Mouse (Mus musculus) layer of hippocampus, adult 18-20 months (tissue): Measurements from ENCODE around the gene Ptpn7. TPM values are rescaled to one million over a fixed set of nuclear protein-coding genes. Genes with fewer than 3 reads are reported as not detected.
"Not testable (repeated sequence)": the region's sequence is repeated elsewhere in the genome, so short reads cannot be mapped to it uniquely, and the experiment has no call there.

Source experiments
- DNase-seq, 2 experiments: peaks; one replicate each; pipeline ENCODE4 v3.0.0; 2022; ENCODE audit warnings: low spot score in 2 of 2
- total RNA-seq, 2 experiments: library from RNA; stranded (reverse); gene quantifications; 2 replicates each; pipeline ENCODE4 v1.2.3; 2021

Ptpn7 gene
- total RNA-seq, 2 experiments from 2014 or later: not detected

DNA sequence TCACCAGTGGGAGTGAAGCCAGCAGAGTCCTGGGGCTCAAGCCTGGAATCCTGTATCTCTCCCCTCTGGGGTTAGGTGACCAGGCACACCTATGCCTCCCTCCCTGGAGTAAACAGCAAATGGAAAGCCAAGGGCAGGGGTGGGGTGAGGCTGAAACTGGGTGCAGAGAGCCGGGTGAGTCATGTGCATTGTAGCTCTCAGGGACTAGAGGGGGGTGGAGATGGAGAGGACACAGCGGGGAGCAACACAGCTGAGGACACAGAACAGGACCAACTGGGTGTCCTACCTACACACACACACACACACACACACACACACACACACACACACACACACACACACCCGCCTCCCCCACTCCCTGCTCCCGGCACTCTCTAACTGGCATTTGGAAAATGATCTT, 50.9 kb downstream of the Ptpn7 start:
- no peak for DNase-seq

- no peak for DNase-seq
Observed at GRCm38 (mm10) chr1:135183941-135184570, 51.6 kb downstream of the Ptpn7 start.

GRCm38 (mm10) chr1:135185936-135186335, 53.4 kb downstream of the Ptpn7 start:
- no peak for DNase-seq

DNA sequence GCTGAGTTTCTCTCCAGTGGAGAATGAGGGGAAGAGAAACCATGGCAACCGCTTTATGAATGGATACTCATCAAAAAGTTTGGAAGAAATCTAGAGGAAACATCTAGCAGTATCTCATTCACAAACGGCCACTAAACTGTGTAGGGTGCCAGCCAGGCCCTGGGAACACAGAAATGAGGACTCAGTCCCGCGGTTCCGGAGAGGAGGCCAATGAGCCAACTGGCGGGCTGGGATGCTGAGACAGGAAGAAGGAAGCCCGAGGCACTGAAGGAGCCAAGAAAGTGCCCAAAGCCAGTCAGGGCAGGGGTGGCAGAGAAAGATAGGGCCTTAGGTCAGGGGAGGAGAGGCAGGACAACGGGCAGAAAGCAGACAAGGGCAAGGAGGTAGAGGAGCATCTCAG, 53.9 kb downstream of the Ptpn7 start:
- DNase-seq: no peak

DNA sequence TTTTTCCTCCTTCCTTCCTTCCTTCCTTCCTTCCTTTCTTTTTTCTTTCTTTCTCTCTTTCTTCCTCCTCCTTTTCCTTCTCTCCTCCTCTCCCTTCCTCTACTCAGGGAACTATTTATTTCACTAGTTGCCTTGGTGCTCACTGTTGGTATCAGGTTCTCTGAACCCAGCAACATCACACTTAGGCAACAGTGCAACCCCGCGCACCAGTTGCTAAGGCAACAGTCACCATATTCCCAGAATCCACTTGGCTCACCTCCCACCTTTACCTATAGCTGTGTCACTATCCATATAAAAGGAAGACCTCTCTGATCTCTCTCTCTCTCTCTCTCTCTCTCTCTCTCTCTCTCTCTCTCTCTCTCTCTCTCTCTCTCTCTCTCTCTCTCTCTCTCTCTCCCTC, 54.5 kb downstream of the Ptpn7 start:
- DNase-seq: not testable (repeated sequence)

DNA sequence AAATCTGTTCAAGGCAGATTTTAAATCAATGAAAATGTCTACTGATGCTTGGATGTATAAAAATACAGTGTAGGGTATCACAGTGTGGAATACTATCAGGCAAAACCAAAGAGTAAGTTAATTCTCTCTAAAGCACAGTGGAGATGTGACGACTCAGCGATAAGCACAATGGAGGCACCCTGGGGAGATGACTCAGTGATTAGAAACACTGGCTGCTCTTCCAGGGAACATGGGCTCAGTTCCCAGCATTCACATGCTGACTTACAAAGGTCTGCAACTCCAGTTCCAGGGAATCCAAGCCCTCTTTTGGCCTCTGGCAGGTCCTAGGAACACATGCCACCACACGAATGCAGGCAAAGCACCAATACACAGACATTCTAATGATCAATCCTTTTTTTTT, 55.7 kb downstream of the Ptpn7 start:
- peak in 1 of 2 experiments; percentile 51 for DNase-seq

GRCm38 (mm10) chr1:135189186-135189585, 56.7 kb downstream of the Ptpn7 start:
- no peak for DNase-seq

DNA sequence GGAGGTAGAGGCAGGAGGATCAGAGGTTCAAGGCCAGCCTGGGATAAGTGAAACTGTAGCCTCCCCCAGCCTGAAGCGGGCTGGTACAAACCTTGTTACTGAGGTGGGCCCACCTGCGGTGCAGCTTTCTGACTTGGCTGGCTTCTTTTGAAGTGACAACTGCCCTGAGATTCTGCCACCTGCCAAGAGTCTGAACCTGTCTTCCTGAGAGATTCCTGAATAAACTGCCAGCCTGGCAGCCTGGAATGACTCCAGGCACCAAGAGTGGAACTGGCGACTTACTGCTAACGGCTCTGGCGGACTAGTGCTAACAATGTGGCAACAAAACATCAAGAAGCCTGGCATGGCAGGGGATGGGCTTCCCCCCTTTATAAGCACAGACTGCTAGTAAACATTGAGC, 61.8 kb downstream of the Ptpn7 start:
- not testable (repeated sequence) for DNase-seq

Other genes with a start within 250 kb of the Ptpn7 start
- 10 to 100 TPM; 70.0 to 73.0 TPM for gene Ppp1r12b, start 176.8 kb upstream of the Ptpn7 start, total RNA-seq
- 1 to 10 TPM; 1.1 to 2.2 TPM for gene Ube2t, start 170.1 kb upstream of the Ptpn7 start, total RNA-seq
- 1 to 10 TPM; 1.3 to 2.6 TPM for gene Lgr6, start 27.4 kb upstream of the Ptpn7 start, total RNA-seq
- 100 to 1,000 TPM; 248 to 258 TPM for gene Arl8a, start 14.1 kb downstream of the Ptpn7 start, total RNA-seq
- gene Gpr37l1, start 35.0 kb downstream of the Ptpn7 start, total RNA-seq: 100 to 1,000 TPM; 195 to 208 TPM
- not detected for gene Elf3, start 125.9 kb downstream of the Ptpn7 start, total RNA-seq
- 10 to 100 TPM; 45.3 to 55.3 TPM for gene Rnpep, start 151.4 kb downstream of the Ptpn7 start, total RNA-seq
- 100 to 1,000 TPM; 181 to 183 TPM for gene Timm17a, start 181.1 kb downstream of the Ptpn7 start, total RNA-seq
- under 1 TPM; 0.58 to 0.67 TPM for gene Lmod1, start 192.1 kb downstream of the Ptpn7 start, total RNA-seq
- gene Shisa4, start 242.5 kb downstream of the Ptpn7 start, total RNA-seq: 100 to 1,000 TPM; 110 to 125 TPM